Mouse (Mus musculus) neural tube, embryonic 13.5 days (tissue): ENCODE results near the gene Bahcc1. TPM values are rescaled to one million over a fixed set of nuclear protein-coding genes. Genes with fewer than 3 reads are reported as not detected.

ENCODE experiments used
- ATAC-seq: fragments of 200-750 bp; cut with Nextera tagmentation; 2 replicates; pipeline ENCODE4 v1.8.0; 2017; ENCODE audit warnings: low read depth, mild to moderate bottlenecking, moderate TSS enrichment, moderate library complexity
- H3K27ac ChIP-seq: fragments of 300-500 bp; sonication (generic); replicated peaks from 2 replicates; pipeline ENCODE4 v1.5.1; 2015; ENCODE audit warnings: moderate library complexity, mild to moderate bottlenecking, inconsistent platforms
- H3K27me3 ChIP-seq: fragments of 300-500 bp; sonication (generic); 2 replicates; pipeline ENCODE4 v1.6.1; 2015; ENCODE audit warnings: mild to moderate bottlenecking, inconsistent platforms
- H3K36me3 ChIP-seq: fragments of 300-500 bp; sonication (generic); 2 replicates; pipeline ENCODE4 v1.6.1; 2015; ENCODE audit warnings: mild to moderate bottlenecking, inconsistent platforms
- H3K4me1 ChIP-seq: fragments of 300-500 bp; sonication (generic); replicated peaks from 2 replicates; pipeline ENCODE4 v1.6.1; 2015; ENCODE audit warnings: inconsistent platforms
- H3K4me2 ChIP-seq: fragments of 300-500 bp; sonication (generic); 2 replicates; pipeline ENCODE4 v1.6.1; 2015; ENCODE audit warnings: inconsistent platforms, mild to moderate bottlenecking, moderate library complexity
- H3K4me3 ChIP-seq: fragments of 300-500 bp; sonication (generic); 2 replicates; pipeline ENCODE4 v1.5.1; 2015; ENCODE audit warnings: mild to moderate bottlenecking, inconsistent platforms
- H3K9ac ChIP-seq: fragments of 300-500 bp; sonication (generic); 2 replicates; pipeline ENCODE4 v1.6.1; 2015; ENCODE audit warnings: moderate library complexity, mild to moderate bottlenecking, inconsistent platforms
- H3K9me3 ChIP-seq: fragments of 300-500 bp; sonication (generic); 2 replicates; pipeline ENCODE4 v1.6.1; 2016; ENCODE audit warnings: inconsistent platforms
- WGBS: fragments of 180-500 bp; shearing (Covaris S2); methylation state at CpG from one replicate; pipeline ENCODE4 v1.1.7; 2015; 5-methylcytosine and 5-hydroxymethylcytosine counted together
- polyA plus RNA-seq: library from polyadenylated mRNA; unstranded; fragments of >200 nt; fragmentation: Nextera tagmentation; extraction: Ambion mirVana; gene quantifications from 2 replicates; pipeline ENCODE4 v1.2.1, GENCODE M21; 2015

Bahcc1 gene
- polyA plus RNA-seq, 1 experiment from 2014 or later = 15.3 TPM

GRCm38 (mm10) chr11:120215726-120216241 lies 17.0 kb upstream of the Bahcc1 start:
- Histone ChIP-seq H3K9me3 (peaks cover 10% of the 10 kb centered on the region; the same call in 1 of the 2 replicates), H3K36me3 (peaks cover 6% of the 10 kb centered on the region; the same call in 1 of the 2 replicates), H3K27me3 (no peaks in the 10 kb centered on the region), H3K4me2 (no peak overlapping the region), H3K27ac (peak overlapping the region; percentile 95), H3K4me1 (peaks cover 35% of the 10 kb centered on the region), H3K9ac (no peak overlapping the region), H3K4me3 (no peak overlapping the region)
- no peak for ATAC-seq
- WGBS = 57% methylated on average over 10 of the region's 10 CpGs

GRCm38 (mm10) chr11:120216540-120217324 lies 16.0 kb upstream of the Bahcc1 start:
- H3K4me2 ChIP-seq = peak overlapping the region; percentile 14; the same call in 1 of the 2 replicates
- peaks cover 6% of the 10 kb centered on the region; the same call in 1 of the 2 replicates for H3K36me3 ChIP-seq
- H3K27ac ChIP-seq = peak overlapping the region; percentile 95
- peak; percentile 75 for ATAC-seq
- peaks cover 10% of the 10 kb centered on the region; the same call in 1 of the 2 replicates for H3K9me3 ChIP-seq
- no peak overlapping the region for H3K4me3 ChIP-seq
- H3K4me1 ChIP-seq = peaks cover 45% of the 10 kb centered on the region
- no peaks in the 10 kb centered on the region for H3K27me3 ChIP-seq
- peak overlapping the region; percentile 55 for H3K9ac ChIP-seq
- 10% methylated on average over 11 of the region's 11 CpGs for WGBS

GRCm38 (mm10) chr11:120218176-120218856 lies 14.4 kb upstream of the Bahcc1 start:
- 89% methylated on average over 17 of the region's 17 CpGs for WGBS
- H3K4me3 ChIP-seq = no peak overlapping the region
- H3K27me3 ChIP-seq = no peaks in the 10 kb centered on the region
- no peak overlapping the region for H3K4me2 ChIP-seq
- ATAC-seq = no peak
- H3K27ac ChIP-seq = peak overlapping the region; percentile 95; the same call in 1 of the 2 replicates
- H3K9me3 ChIP-seq = peaks cover 10% of the 10 kb centered on the region; the same call in 1 of the 2 replicates
- H3K4me1 ChIP-seq = peaks cover 59% of the 10 kb centered on the region
- H3K36me3 ChIP-seq = peaks cover 6% of the 10 kb centered on the region; the same call in 1 of the 2 replicates
- H3K9ac ChIP-seq = no peak overlapping the region

GRCm38 (mm10) chr11:120218946-120219345 lies 13.8 kb upstream of the Bahcc1 start:
- no peaks in the 10 kb centered on the region; the same call in 1 of the 2 replicates for H3K36me3 ChIP-seq
- 79% methylated on average over 6 of the region's 6 CpGs for WGBS
- no peak overlapping the region for H3K4me3 ChIP-seq
- no peak for ATAC-seq
- no peak overlapping the region for H3K4me2 ChIP-seq
- H3K27me3 ChIP-seq = no peaks in the 10 kb centered on the region
- peak overlapping the region; percentile 6; the same call in 1 of the 2 replicates for H3K27ac ChIP-seq
- H3K4me1 ChIP-seq = peaks cover 65% of the 10 kb centered on the region
- H3K9me3 ChIP-seq = peaks cover 3% of the 10 kb centered on the region; the same call in 1 of the 2 replicates
- no peak overlapping the region for H3K9ac ChIP-seq

- H3K9ac ChIP-seq = no peak overlapping the region; the same call in 1 of the 2 replicates
- H3K27me3 ChIP-seq = no peaks in the 10 kb centered on the region
- no peak for ATAC-seq
- no peak overlapping the region for H3K4me2 ChIP-seq
- 51% methylated on average over 9 of the region's 9 CpGs for WGBS
- no peak overlapping the region for H3K4me3 ChIP-seq
- peak overlapping the region; percentile 65 for H3K27ac ChIP-seq
- no peaks in the 10 kb centered on the region for H3K36me3 ChIP-seq
- peaks cover 76% of the 10 kb centered on the region for H3K4me1 ChIP-seq
- H3K9me3 ChIP-seq = no peaks in the 10 kb centered on the region
Measured at GRCm38 (mm10) chr11:120219916-120220522, 12.7 kb upstream of the Bahcc1 start.

- 54% methylated on average over 12 of the region's 12 CpGs for WGBS
Measured at GRCm38 (mm10) chr11:120220963-120221827, 11.6 kb upstream of the Bahcc1 start.

GRCm38 (mm10) chr11:120222425-120223104 lies 10.2 kb upstream of the Bahcc1 start:
- Histone ChIP-seq H3K27me3 (no peaks in the 10 kb centered on the region), H3K4me3 (no peak overlapping the region), H3K4me2 (no peak overlapping the region), H3K9me3 (no peaks in the 10 kb centered on the region), H3K36me3 (no peaks in the 10 kb centered on the region), H3K4me1 (peaks cover 77% of the 10 kb centered on the region), H3K9ac (no peak overlapping the region), H3K27ac (0 out of 2 replicates have a peak overlapping the region, but pooled peaks have one; percentile 6)
- WGBS = 86% methylated on average over 6 of the region's 6 CpGs
- no peak for ATAC-seq

More at GRCm38 (mm10) chr11:120220963-120221827, 11.6 kb upstream of the Bahcc1 start:
- peak overlapping the region; percentile 65 for H3K27ac ChIP-seq
- H3K27me3 ChIP-seq = no peaks in the 10 kb centered on the region
- H3K4me3 ChIP-seq = no peak overlapping the region
- no peak overlapping the region for H3K4me2 ChIP-seq
- H3K4me1 ChIP-seq = peaks cover 77% of the 10 kb centered on the region
- ATAC-seq = no peak
- no peaks in the 10 kb centered on the region for H3K9me3 ChIP-seq
- H3K36me3 ChIP-seq = no peaks in the 10 kb centered on the region
- peak overlapping the region; percentile 41; the same call in 1 of the 2 replicates for H3K9ac ChIP-seq

- peak; percentile 58 for ATAC-seq
- Histone ChIP-seq H3K9ac (peak overlapping the region; percentile 98), H3K27me3 (no peaks in the 10 kb centered on the region), H3K4me2 (peak overlapping the region; percentile 99), H3K27ac (peak overlapping the region; percentile 99), H3K36me3 (no peaks in the 10 kb centered on the region), H3K9me3 (no peaks in the 10 kb centered on the region), H3K4me1 (peaks cover 88% of the 10 kb centered on the region), H3K4me3 (no peak overlapping the region)
- 24% methylated on average over 19 of the region's 19 CpGs for WGBS
Measured at GRCm38 (mm10) chr11:120223586-120224487, 8.9 kb upstream of the Bahcc1 start.

- Histone ChIP-seq H3K4me1 (peaks cover 97% of the 10 kb centered on the region), H3K9ac (peak overlapping the region; percentile 98), H3K4me2 (peak overlapping the region; percentile 99), H3K4me3 (peak overlapping the region; percentile 23), H3K27ac (peak overlapping the region; percentile 99), H3K27me3 (no peaks in the 10 kb centered on the region), H3K9me3 (no peaks in the 10 kb centered on the region), H3K36me3 (no peaks in the 10 kb centered on the region)
- ATAC-seq = 0 out of 2 replicates have a peak, but pooled peaks have one; percentile 24
- WGBS = 17% methylated on average over 11 of the region's 11 CpGs
Measured at GRCm38 (mm10) chr11:120224488-120225255, 8.1 kb upstream of the Bahcc1 start.
